Mouse (Mus musculus) midbrain, embryonic 14.5 days (tissue): ENCODE measurements at regions not wholly inside any gene's neighbourhood (a gene's known extent, or its start where the extent isn't known, plus 50 kb on each side); places are given as distances from the start of the nearest gene placed in this dataset.

Source experiments
- ATAC-seq: fragments of 200-750 bp; cut with Nextera tagmentation; 2 replicates; pipeline ENCODE4 v1.8.0; 2017; ENCODE audit warnings: moderate number of reproducible peaks, moderate library complexity; ENCODE audit not compliant: low FRiP score, low TSS enrichment
- DNase-seq: peaks from one replicate; pipeline ENCODE4 v3.0.0-alpha.2; 2015
- H3K27ac ChIP-seq: fragments of 300-500 bp; sonication (generic); replicated peaks from 2 replicates; pipeline ENCODE4 v1.5.1; 2014; ENCODE audit warnings: mild to moderate bottlenecking, low read depth, low read length, moderate library complexity
- H3K27me3 ChIP-seq: fragments of 300-500 bp; sonication (generic); 2 replicates; pipeline ENCODE4 v1.6.1; 2014; ENCODE audit warnings: low read length, control low read depth, mixed read lengths; ENCODE audit not compliant: control insufficient read depth, insufficient read depth
- H3K36me3 ChIP-seq: fragments of 300-500 bp; sonication (generic); 2 replicates; pipeline ENCODE4 v1.6.1; 2014; ENCODE audit warnings: low read length, control low read depth; ENCODE audit not compliant: control insufficient read depth, insufficient read depth
- H3K4me1 ChIP-seq: fragments of 300-500 bp; sonication (generic); 2 replicates; pipeline ENCODE4 v1.6.1; 2014; ENCODE audit warnings: mild to moderate bottlenecking, antibody characterized with exemption, low read length, control low read depth; ENCODE audit not compliant: control insufficient read depth, insufficient read depth
- H3K4me2 ChIP-seq: fragments of 300-500 bp; sonication (generic); 2 replicates; pipeline ENCODE4 v1.6.1; 2014; ENCODE audit warnings: mild to moderate bottlenecking, low read length, moderate library complexity
- H3K4me3 ChIP-seq: fragments of 300-500 bp; sonication (generic); replicated peaks from 2 replicates; pipeline ENCODE4 v1.5.1; 2014; ENCODE audit warnings: low read depth, low read length
- H3K9ac ChIP-seq: fragments of 300-500 bp; sonication (generic); replicated peaks from 2 replicates; pipeline ENCODE4 v1.6.1; 2014; ENCODE audit warnings: mild to moderate bottlenecking, low read length, moderate library complexity
- H3K9me3 ChIP-seq: fragments of 300-500 bp; sonication (generic); 2 replicates; pipeline ENCODE4 v1.6.1; 2016; ENCODE audit warnings: low read length, control low read depth, mixed read lengths; ENCODE audit not compliant: control insufficient read depth
- WGBS: fragments of 180-500 bp; shearing (Covaris S2); extraction: QIAGEN DNeasy Blood & Tissue Kit; methylation state at CpG from one replicate; pipeline ENCODE4 v1.1.7; 2014; 5-methylcytosine and 5-hydroxymethylcytosine counted together

GRCm38 (mm10) chr6:141059250-141059916, 189.7 kb upstream of the Pde3a start:
- no peak for DNase-seq

GRCm38 (mm10) chr6:141065724-141066123, 183.3 kb upstream of the Pde3a start:
- no peak for ATAC-seq
- H3K9me3 ChIP-seq = no peaks in the 10 kb centered on the region
- no peak overlapping the region for H3K4me2 ChIP-seq
- 88% methylated on average over 4 of the region's 4 CpGs for whole genome bisulfite sequencing
- DNase-seq = no peak
- no peaks in the 10 kb centered on the region for H3K36me3 ChIP-seq
- peaks cover 7% of the 10 kb centered on the region for H3K4me1 ChIP-seq
- no peak overlapping the region for H3K9ac ChIP-seq
- H3K27ac ChIP-seq = no peak overlapping the region
- H3K27me3 ChIP-seq = no peaks in the 10 kb centered on the region
- no peak overlapping the region for H3K4me3 ChIP-seq

More at GRCm38 (mm10) chr6:141059250-141059916, 189.7 kb upstream of the Pde3a start:
- no peaks in the 10 kb centered on the region for H3K27me3 ChIP-seq
- H3K4me2 ChIP-seq = no peak overlapping the region
- WGBS = 98% methylated on average over 11 of the region's 11 CpGs
- no peak overlapping the region for H3K27ac ChIP-seq
- H3K9ac ChIP-seq = no peak overlapping the region
- no peak overlapping the region for H3K4me3 ChIP-seq
- H3K4me1 ChIP-seq = no peaks in the 10 kb centered on the region
- no peaks in the 10 kb centered on the region for H3K36me3 ChIP-seq
- no peak for ATAC-seq
- no peaks in the 10 kb centered on the region for H3K9me3 ChIP-seq

DNA sequence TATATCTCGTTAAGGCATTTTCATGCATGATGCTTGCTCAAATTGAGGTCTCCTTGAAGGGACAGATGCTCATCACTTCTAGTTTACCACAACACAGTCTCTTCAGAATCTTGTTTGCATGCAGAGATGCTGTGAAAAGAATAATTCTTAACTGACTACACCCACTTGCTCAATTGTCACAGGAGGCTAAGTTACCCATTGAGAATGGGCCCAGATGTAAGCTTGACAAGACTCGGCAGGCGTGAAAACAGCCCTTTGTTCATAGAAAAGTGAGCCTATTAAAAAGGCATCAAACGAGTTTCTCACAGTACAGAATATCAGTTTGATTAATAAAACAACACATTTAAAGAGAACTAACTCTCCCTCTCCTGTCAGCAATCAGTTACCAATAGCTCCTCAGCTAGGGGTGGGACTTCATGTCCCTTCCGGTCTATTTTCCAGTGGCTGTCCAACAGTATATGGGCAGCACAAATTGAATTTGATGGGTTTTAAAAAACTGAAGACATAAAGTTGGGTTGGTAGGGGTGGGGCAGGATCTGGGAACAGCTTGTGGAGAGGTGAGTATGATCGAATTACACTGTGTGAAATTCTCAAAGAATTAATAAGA, 180.1 kb upstream of the Pde3a start:
- Histone ChIP-seq H3K4me1 (peaks cover 7% of the 10 kb centered on the region), H3K27me3 (no peaks in the 10 kb centered on the region), H3K27ac (no peak overlapping the region), H3K4me3 (no peak overlapping the region), H3K9ac (no peak overlapping the region), H3K9me3 (no peaks in the 10 kb centered on the region), H3K4me2 (no peak overlapping the region), H3K36me3 (no peaks in the 10 kb centered on the region)
- WGBS = 21% methylated on average over 6 of the region's 6 CpGs
- peak; percentile 54 for DNase-seq
- peak; percentile 60; the same call in 1 of the 2 replicates for ATAC-seq

- peaks cover 7% of the 10 kb centered on the region for H3K4me1 ChIP-seq
- 94% methylated on average over 6 of the region's 6 CpGs for WGBS
These were observed 179.2 kb upstream of the Pde3a start for GRCm38 (mm10) chr6:141069896-141070295.

GRCm38 (mm10) chr6:141071507-141071906, 177.6 kb upstream of the Pde3a start:
- no peak for ATAC-seq
- no peak for DNase-seq

More at GRCm38 (mm10) chr6:141069896-141070295, 179.2 kb upstream of the Pde3a start:
- Histone ChIP-seq H3K9me3 (no peaks in the 10 kb centered on the region), H3K36me3 (no peaks in the 10 kb centered on the region), H3K9ac (no peak overlapping the region), H3K4me3 (no peak overlapping the region), H3K27ac (no peak overlapping the region), H3K4me2 (no peak overlapping the region), H3K27me3 (no peaks in the 10 kb centered on the region)
- no peak for DNase-seq
- no peak for ATAC-seq

GRCm38 (mm10) chr6:141091076-141091780, 157.8 kb upstream of the Pde3a start:
- Histone ChIP-seq H3K4me2 (no peak overlapping the region), H3K27me3 (no peaks in the 10 kb centered on the region), H3K9me3 (no peaks in the 10 kb centered on the region), H3K27ac (no peak overlapping the region; the same call in 1 of the 2 replicates), H3K9ac (no peak overlapping the region), H3K4me1 (no peaks in the 10 kb centered on the region), H3K4me3 (no peak overlapping the region), H3K36me3 (no peaks in the 10 kb centered on the region)
- ATAC-seq (no peak), DNase-seq (no peak)
- WGBS = 73% methylated on average over 9 of the region's 9 CpGs

More at GRCm38 (mm10) chr6:141071507-141071906, 177.6 kb upstream of the Pde3a start:
- Histone ChIP-seq H3K4me3 (no peak overlapping the region), H3K27me3 (no peaks in the 10 kb centered on the region), H3K9me3 (no peaks in the 10 kb centered on the region), H3K4me2 (no peak overlapping the region), H3K27ac (no peak overlapping the region), H3K36me3 (no peaks in the 10 kb centered on the region), H3K4me1 (peaks cover 7% of the 10 kb centered on the region), H3K9ac (no peak overlapping the region)
- 93% methylated on average over 2 of the region's 2 CpGs for WGBS

DNA sequence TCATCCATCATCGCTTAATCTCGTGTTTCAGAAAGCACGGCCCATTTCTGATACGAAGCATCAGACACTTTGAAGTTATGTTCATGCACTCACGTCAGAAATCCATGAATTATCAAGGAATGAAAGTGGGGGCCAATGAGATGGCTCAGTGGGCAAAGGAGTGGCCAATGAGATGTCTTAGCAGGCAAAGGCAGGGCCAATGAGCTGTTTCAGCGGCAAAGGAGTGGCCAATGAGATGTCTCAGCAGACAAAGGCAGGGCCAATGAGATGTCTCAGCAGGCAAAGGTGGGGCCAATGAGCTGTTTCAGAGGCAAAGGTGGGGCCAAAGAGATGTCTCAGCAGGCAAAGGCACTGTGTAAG, 157.3 kb upstream of the Pde3a start:
- no peak overlapping the region for H3K4me3 ChIP-seq
- DNase-seq (no peak), ATAC-seq (no peak)
- no peaks in the 10 kb centered on the region for H3K27me3 ChIP-seq
- no peaks in the 10 kb centered on the region for H3K36me3 ChIP-seq
- 90% methylated on average over 6 of the region's 6 CpGs for WGBS
- H3K4me1 ChIP-seq = no peaks in the 10 kb centered on the region
- H3K27ac ChIP-seq = no peak overlapping the region; the same call in 1 of the 2 replicates
- no peak overlapping the region for H3K9ac ChIP-seq
- H3K4me2 ChIP-seq = no peak overlapping the region
- H3K9me3 ChIP-seq = no peaks in the 10 kb centered on the region

GRCm38 (mm10) chr6:141097338-141098122, 151.5 kb upstream of the Pde3a start:
- Histone ChIP-seq H3K27ac (no peak overlapping the region), H3K36me3 (no peaks in the 10 kb centered on the region), H3K4me3 (no peak overlapping the region), H3K9ac (no peak overlapping the region), H3K9me3 (no peaks in the 10 kb centered on the region), H3K27me3 (no peaks in the 10 kb centered on the region), H3K4me1 (no peaks in the 10 kb centered on the region), H3K4me2 (no peak overlapping the region)
- WGBS = 67% methylated on average over 13 of the region's 13 CpGs
- no peak for DNase-seq
- ATAC-seq = no peak
